Mouse (Mus musculus) layer of hippocampus, adult 6 months (tissue): ENCODE measurements around the gene Eddm3b. TPM values are rescaled to one million over a fixed set of nuclear protein-coding genes. Genes with fewer than 3 reads are reported as not detected.

Experiments
- long read RNA-seq, 2 experiments: library from polyadenylated mRNA; unstranded; transcript quantifications; one replicate each; pipeline ENCODE4 v2.0.0; 2019 to 2020
- polyA plus RNA-seq: library from polyadenylated mRNA; unstranded; fragments of <200 nt; fragmentation: Nextera tagmentation; gene quantifications from 2 replicates; pipeline ENCODE4 v1.2.3, GENCODE M21; 2021

Gene Eddm3b
- polyA plus RNA-seq: not detected in 2 replicates
- long read RNA-seq, experiment 1: 0 reads
- long read RNA-seq, experiment 2: 0 reads

DNA sequence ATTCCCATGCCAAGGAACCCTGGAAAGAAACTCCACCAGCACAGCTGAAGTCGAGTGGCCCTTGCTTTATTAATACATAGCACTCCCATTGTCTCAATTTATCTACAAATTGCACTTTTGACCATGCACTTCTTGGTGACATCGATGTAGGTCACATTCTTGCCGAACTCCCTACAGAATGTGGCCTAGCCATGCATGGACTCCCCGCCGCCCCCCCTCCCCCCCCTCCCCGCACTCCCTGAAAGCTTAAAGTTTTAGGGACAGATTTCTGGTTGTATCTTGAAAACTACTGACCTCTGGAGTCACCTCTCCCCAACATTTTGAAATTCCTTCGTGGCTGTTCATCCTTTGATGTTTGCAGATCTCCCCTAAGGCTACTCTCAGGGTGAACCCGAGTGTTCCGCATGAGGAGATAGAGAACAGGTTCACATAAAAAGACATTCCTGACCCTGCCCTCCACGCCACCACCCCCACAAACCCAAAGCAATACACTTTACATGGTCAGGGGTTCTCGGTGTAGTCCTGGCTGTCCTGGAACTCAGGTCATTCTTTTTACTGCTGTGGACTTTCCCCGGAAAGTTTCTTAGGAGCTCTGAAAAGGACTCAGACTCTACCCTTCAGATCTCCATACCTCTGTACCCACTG, at the start of gene Eddm3b:
Gene Eddm3b (plus strand): TSS at position 511 of the 645 bp plus-strand sequence.

DNA sequence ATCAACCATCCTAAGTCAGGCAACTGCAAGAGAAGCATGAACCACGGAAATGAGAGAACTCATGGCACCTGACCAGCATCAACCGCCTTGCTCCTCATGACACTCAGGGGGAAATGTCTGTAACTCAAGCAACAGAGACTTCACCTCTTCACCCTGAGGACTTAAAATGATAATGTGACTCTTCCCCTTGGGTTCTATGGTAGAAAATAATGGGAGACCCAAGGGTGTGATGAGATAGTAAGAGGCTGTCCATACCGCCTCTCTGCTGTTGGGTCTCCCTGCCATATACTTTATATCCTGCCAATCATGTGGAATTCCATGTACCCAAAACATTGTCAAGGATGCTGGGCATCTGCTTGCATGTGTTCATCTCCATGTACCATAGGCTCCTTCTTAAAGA, 39.9 kb upstream of the Eddm3b start, which contains the start of gene Olfr750:
Gene Olfr750 (minus strand): TSS at position 101 of the 400 bp plus-strand sequence.

DNA sequence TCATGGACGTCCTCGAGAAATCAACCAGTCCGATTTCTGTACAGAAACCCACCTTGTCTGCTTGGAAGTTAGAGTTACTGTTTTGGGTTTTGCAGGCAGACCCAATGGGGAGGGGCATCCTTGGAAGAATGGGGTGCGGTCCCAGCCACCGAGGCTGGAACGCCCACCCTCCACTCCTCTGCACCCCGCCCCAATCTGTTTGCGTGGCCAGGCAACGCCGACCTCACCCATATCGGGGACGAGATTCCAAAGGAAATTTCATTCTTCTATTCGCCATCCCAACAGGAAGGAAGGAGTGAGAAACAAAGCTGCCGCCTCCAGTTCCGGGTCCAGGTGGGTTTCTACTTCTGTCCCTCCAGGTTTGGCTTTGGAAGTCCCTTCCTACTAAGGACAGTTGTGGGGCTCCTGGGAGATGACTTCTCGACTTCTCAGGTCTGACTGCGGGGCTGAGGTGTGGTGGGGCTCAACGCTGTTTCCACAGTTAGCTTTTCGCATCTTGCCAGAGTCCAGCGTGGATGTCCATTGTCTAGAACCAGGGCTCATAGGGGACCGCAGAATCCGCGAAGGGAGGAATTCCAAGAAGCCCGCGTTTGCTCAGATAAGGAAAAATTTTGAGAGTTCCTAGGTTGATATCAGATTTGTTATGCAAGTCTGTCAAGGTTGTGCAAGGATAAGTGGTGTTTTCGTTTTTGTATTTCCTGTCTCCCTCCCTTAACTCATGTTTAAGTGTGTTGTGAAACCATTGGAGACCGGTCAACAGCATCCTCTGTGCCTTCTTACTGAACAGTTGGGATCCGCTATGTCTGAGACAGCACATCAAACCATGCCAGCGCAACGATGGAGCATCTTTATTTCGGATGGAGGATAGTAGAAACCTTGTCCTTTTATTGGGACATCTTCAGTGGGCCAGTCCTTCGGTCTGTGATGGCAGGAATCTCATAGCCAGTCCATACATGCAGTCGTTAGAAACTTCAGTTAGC, 23.0 kb upstream of the Eddm3b start, which contains the start of the genes Rnase4 and Ang:
Gene Rnase4 (plus strand): TSS at position 157 of the 980 bp plus-strand sequence.
Gene Ang (plus strand): TSS at position 230 of the 980 bp plus-strand sequence.

DNA sequence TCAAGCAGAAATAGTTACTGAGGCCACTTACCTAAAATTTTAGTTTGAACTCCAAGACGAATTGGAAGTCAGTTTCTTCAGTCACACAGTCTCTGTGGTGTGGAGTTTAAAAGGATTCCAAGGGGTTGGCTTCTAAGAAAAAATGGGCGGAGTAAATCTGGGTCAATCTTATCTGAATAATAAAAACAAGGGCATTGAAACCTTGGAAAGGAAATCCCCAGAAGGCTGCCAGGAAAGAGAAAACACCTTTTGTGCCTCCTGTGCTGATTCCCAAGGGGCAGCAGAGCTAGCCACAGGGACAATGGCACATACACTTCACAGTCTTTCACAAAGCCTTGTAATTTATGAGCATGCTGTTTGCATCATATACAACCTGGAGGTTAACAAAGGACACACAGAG, 32.5 kb downstream of the Eddm3b start, which contains the start of gene Rnase1:
Gene Rnase1 (minus strand): TSS at position 101 of the 400 bp plus-strand sequence.

DNA sequence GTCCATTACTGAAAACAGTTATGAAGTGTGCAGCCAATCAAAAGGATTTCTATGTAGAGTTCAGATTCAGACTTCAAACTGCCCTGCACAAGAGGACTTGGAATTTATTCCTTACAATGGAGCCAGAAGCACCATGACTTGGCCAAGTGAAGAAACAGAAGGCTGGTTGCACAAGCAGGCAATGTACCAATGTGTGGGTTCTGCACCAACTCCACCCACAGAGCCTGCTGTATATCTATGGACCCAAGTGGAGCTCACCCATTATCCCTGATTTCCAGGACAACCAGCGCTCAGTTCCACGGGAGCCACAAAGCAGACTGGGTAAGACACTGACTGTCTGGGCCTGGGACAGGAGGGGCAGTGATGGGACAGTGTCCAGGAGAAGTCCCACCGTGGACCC, 47.8 kb downstream of the Eddm3b start, which contains the start of gene Rnase2b:
Gene Rnase2b (plus strand): TSS at position 285 of the 400 bp plus-strand sequence.

Other genes with a start within 250 kb of the Eddm3b start
- 1.2 and 2.4 TPM in 2 replicates for gene Tep1, start 243.9 kb upstream of the Eddm3b start, polyA plus RNA-seq
- gene Klhl33, start 216.9 kb upstream of the Eddm3b start, polyA plus RNA-seq: 0.19 and 0.49 TPM in 2 replicates
- 75.5 and 79.0 TPM in 2 replicates for gene Osgep, start 189.5 kb upstream of the Eddm3b start, polyA plus RNA-seq
- gene Apex1, start 189.5 kb upstream of the Eddm3b start, polyA plus RNA-seq: 86.9 and 97.4 TPM in 2 replicates
- gene Pip4p1, start 183.6 kb upstream of the Eddm3b start, polyA plus RNA-seq: 65.9 and 75.6 TPM in 2 replicates
- gene Pnp, start 183.3 kb upstream of the Eddm3b start, polyA plus RNA-seq: 9.8 and 10.9 TPM in 2 replicates
- gene Gm49342, start 169.9 kb upstream of the Eddm3b start, polyA plus RNA-seq: not detected in 2 replicates
- 1.2 and 2.4 TPM in 2 replicates for gene Pnp2, start 158.4 kb upstream of the Eddm3b start, polyA plus RNA-seq
- gene Rnase10, start 106.7 kb upstream of the Eddm3b start, polyA plus RNA-seq: 0.11 and 0.23 TPM in 2 replicates
- gene Rnase9, start 72.6 kb upstream of the Eddm3b start, polyA plus RNA-seq: not detected in 2 replicates
- gene Rnase11, start 64.3 kb upstream of the Eddm3b start, polyA plus RNA-seq: not detected in 2 replicates
- gene Rnase12, start 56.8 kb upstream of the Eddm3b start, polyA plus RNA-seq: 0.23 TPM in 1 of 2 replicates, not detected in the other
- gene Olfr750, start 40.0 kb upstream of the Eddm3b start, polyA plus RNA-seq: not detected in 2 replicates
- 17.8 and 18.4 TPM in 2 replicates for gene Rnase4, start 23.3 kb upstream of the Eddm3b start, polyA plus RNA-seq
- 4.1 and 4.4 TPM in 2 replicates for gene Ang, start 23.3 kb upstream of the Eddm3b start, polyA plus RNA-seq
- gene Rnase6, start 9.5 kb downstream of the Eddm3b start, polyA plus RNA-seq: 0.39 and 1.0 TPM in 2 replicates
- gene Rnase1, start 32.4 kb downstream of the Eddm3b start, polyA plus RNA-seq: 2.7 and 2.9 TPM in 2 replicates
- not detected in 2 replicates for gene Rnase2b, start 47.8 kb downstream of the Eddm3b start, polyA plus RNA-seq
- not detected in 2 replicates for gene Ang2, start 84.7 kb downstream of the Eddm3b start, polyA plus RNA-seq
- not detected in 2 replicates for gene Ear14, start 89.0 kb downstream of the Eddm3b start, polyA plus RNA-seq
- not detected in 2 replicates for gene Rnase2a, start 141.7 kb downstream of the Eddm3b start, polyA plus RNA-seq
- not detected in 2 replicates for gene Gm7247, start 247.3 kb downstream of the Eddm3b start, polyA plus RNA-seq